Mouse (Mus musculus) liver, adult (tissue): ENCODE data around the gene Ooep.

Experiments
- GATA4 ChIP-seq: IDR thresholded peaks from 2 replicates; pipeline ENCODE4 v1.6.1; 2014; ENCODE audit warnings: mild to moderate bottlenecking, low read length; ENCODE audit not compliant: insufficient replicate concordance

Ooep gene

GRCm38 (mm10) chr9:78378113-78378785 lies at the start of gene Ooep:
Gene Ooep (minus strand): TSS chr9:78378725.
- no peak for TF ChIP-seq GATA4

- no peak for TF ChIP-seq GATA4
Measured at GRCm38 (mm10) chr9:78428185-78428584, 49.7 kb upstream of the Ooep start.

- TF ChIP-seq GATA4: no peak
Measured at GRCm38 (mm10) chr9:78427362-78427781, 48.8 kb upstream of the Ooep start.

GRCm38 (mm10) chr9:78401596-78401995 lies 23.1 kb upstream of the Ooep start:
- no peak for TF ChIP-seq GATA4

- TF ChIP-seq GATA4: no peak
Measured at GRCm38 (mm10) chr9:78400570-78400969, 22.0 kb upstream of the Ooep start.

GRCm38 (mm10) chr9:78396517-78396916 lies 18.0 kb upstream of the Ooep start:
- TF ChIP-seq GATA4: no peak

GRCm38 (mm10) chr9:78395630-78396351 lies 17.3 kb upstream of the Ooep start, which contains the start of gene Ddx43:
Gene Ddx43 (plus strand): TSS chr9:78395777.
- TF ChIP-seq GATA4: no peak

GRCm38 (mm10) chr9:78395244-78395629 lies 16.7 kb upstream of the Ooep start:
- TF ChIP-seq GATA4: no peak

- no peak for TF ChIP-seq GATA4
Measured at GRCm38 (mm10) chr9:78394602-78395001, 16.1 kb upstream of the Ooep start.

- TF ChIP-seq GATA4: no peak
Measured at GRCm38 (mm10) chr9:78393741-78394140, 15.2 kb upstream of the Ooep start.

GRCm38 (mm10) chr9:78389981-78390380 lies 11.5 kb upstream of the Ooep start:
- no peak for TF ChIP-seq GATA4

GRCm38 (mm10) chr9:78386947-78387346 lies 8.4 kb upstream of the Ooep start:
- no peak for TF ChIP-seq GATA4

- no peak for TF ChIP-seq GATA4
Measured at GRCm38 (mm10) chr9:78385893-78386292, 7.4 kb upstream of the Ooep start.

- TF ChIP-seq GATA4: no peak
Measured at GRCm38 (mm10) chr9:78377546-78377945, 979 bp downstream of the Ooep start.

GRCm38 (mm10) chr9:78375486-78375885 lies 3.0 kb downstream of the Ooep start:
- TF ChIP-seq GATA4: no peak

GRCm38 (mm10) chr9:78374885-78375389 lies 3.6 kb downstream of the Ooep start:
- no peak for TF ChIP-seq GATA4

- no peak for TF ChIP-seq GATA4
Measured at GRCm38 (mm10) chr9:78374397-78374796, 4.1 kb downstream of the Ooep start.
